Mouse (Mus musculus): ENCODE results near the gene Parp16. TPM values are rescaled to one million over a fixed set of nuclear protein-coding genes. Genes with fewer than 3 reads are reported as not detected.

Gene Parp16
- polyA plus RNA-seq, 1 experiment from 2014 or later = 4.2 TPM

- ATAC-seq (no peak), DNase-seq (ENCODE audit: low spot score) (no peak)
- Histone ChIP-seq H3K9me3 (replicated peaks; ENCODE audit: control insufficient read depth, low read length) (no peaks in the 10 kb centered on the region), H3K4me3 (ENCODE audit: low read depth, low read length) (no peak overlapping the region), H3K4me1 (ENCODE audit: control insufficient read depth, insufficient read depth, low read length) (no peaks in the 10 kb centered on the region), H3K9ac (ENCODE audit: low read length) (no peak overlapping the region), H3K27ac (ENCODE audit: low read depth, low read length) (no peak overlapping the region; the same call in 1 of the 2 replicates), H3K36me3 (ENCODE audit: control insufficient read depth, insufficient read depth, low read length) (no peaks in the 10 kb centered on the region), H3K27me3 (replicated peaks; ENCODE audit: control insufficient read depth, insufficient read depth, low read length) (no peaks in the 10 kb centered on the region), H3K4me2 (ENCODE audit: low read length) (no peak overlapping the region)
- 76% methylated on average over 8 of the region's 8 CpGs for WGBS
Measured at GRCm38 (mm10) chr9:65231284-65231683, 36.1 kb downstream of the Parp16 start.

- ATAC-seq = no peak
- 91% methylated on average over 9 of the region's 9 CpGs for WGBS
Measured at GRCm38 (mm10) chr9:65233243-65233985, 38.3 kb downstream of the Parp16 start.

GRCm38 (mm10) chr9:65234734-65235133 is 39.6 kb downstream of the Parp16 start:
- Histone ChIP-seq H3K27me3 (replicated peaks; ENCODE audit: control insufficient read depth, insufficient read depth, low read length) (no peaks in the 10 kb centered on the region), H3K4me1 (ENCODE audit: control insufficient read depth, insufficient read depth, low read length) (no peaks in the 10 kb centered on the region), H3K9ac (ENCODE audit: low read length) (no peak overlapping the region), H3K4me2 (ENCODE audit: low read length) (no peak overlapping the region), H3K27ac (ENCODE audit: low read depth, low read length) (no peak overlapping the region), H3K4me3 (ENCODE audit: low read depth, low read length) (no peak overlapping the region), H3K9me3 (replicated peaks; ENCODE audit: control insufficient read depth, low read length) (no peaks in the 10 kb centered on the region), H3K36me3 (ENCODE audit: control insufficient read depth, insufficient read depth, low read length) (no peaks in the 10 kb centered on the region)
- 86% methylated on average over 3 of the region's 3 CpGs for WGBS
- DNase-seq (ENCODE audit: low spot score) (no peak), ATAC-seq (no peak)

More at GRCm38 (mm10) chr9:65233243-65233985, 38.3 kb downstream of the Parp16 start:
- Histone ChIP-seq H3K4me1 (ENCODE audit: control insufficient read depth, insufficient read depth, low read length) (no peaks in the 10 kb centered on the region), H3K27me3 (replicated peaks; ENCODE audit: control insufficient read depth, insufficient read depth, low read length) (no peaks in the 10 kb centered on the region), H3K4me3 (ENCODE audit: low read depth, low read length) (no peak overlapping the region), H3K9ac (ENCODE audit: low read length) (no peak overlapping the region), H3K27ac (ENCODE audit: low read depth, low read length) (no peak overlapping the region), H3K9me3 (replicated peaks; ENCODE audit: control insufficient read depth, low read length) (no peaks in the 10 kb centered on the region), H3K4me2 (ENCODE audit: low read length) (no peak overlapping the region), H3K36me3 (ENCODE audit: control insufficient read depth, insufficient read depth, low read length) (no peaks in the 10 kb centered on the region)
- DNase-seq (ENCODE audit: low spot score) = no peak

- no peak for ATAC-seq
- H3K27ac ChIP-seq (ENCODE audit: low read depth, low read length) = no peak overlapping the region
- H3K4me2 ChIP-seq (ENCODE audit: low read length) = no peak overlapping the region
- no peak overlapping the region for H3K9ac ChIP-seq (ENCODE audit: low read length)
- 71% methylated on average over 1 of the region's 1 CpGs for WGBS
- no peak for DNase-seq (ENCODE audit: low spot score)
- no peaks in the 10 kb centered on the region for H3K36me3 ChIP-seq (ENCODE audit: control insufficient read depth, insufficient read depth, low read length)
- no peak overlapping the region for H3K4me3 ChIP-seq (ENCODE audit: low read depth, low read length)
- no peaks in the 10 kb centered on the region for H3K4me1 ChIP-seq (ENCODE audit: control insufficient read depth, insufficient read depth, low read length)
- no peaks in the 10 kb centered on the region for H3K27me3 ChIP-seq (replicated peaks; ENCODE audit: control insufficient read depth, insufficient read depth, low read length)
- H3K9me3 ChIP-seq (replicated peaks; ENCODE audit: control insufficient read depth, low read length) = no peaks in the 10 kb centered on the region
Measured at GRCm38 (mm10) chr9:65235601-65236000, 40.4 kb downstream of the Parp16 start.

GRCm38 (mm10) chr9:65237616-65238015 is 42.5 kb downstream of the Parp16 start:
- WGBS = 84% methylated on average over 11 of the region's 11 CpGs
- Histone ChIP-seq H3K4me3 (ENCODE audit: low read depth, low read length) (no peak overlapping the region), H3K36me3 (ENCODE audit: control insufficient read depth, insufficient read depth, low read length) (no peaks in the 10 kb centered on the region), H3K4me1 (ENCODE audit: control insufficient read depth, insufficient read depth, low read length) (no peaks in the 10 kb centered on the region), H3K27me3 (replicated peaks; ENCODE audit: control insufficient read depth, insufficient read depth, low read length) (no peaks in the 10 kb centered on the region), H3K9me3 (replicated peaks; ENCODE audit: control insufficient read depth, low read length) (no peaks in the 10 kb centered on the region), H3K27ac (ENCODE audit: low read depth, low read length) (no peak overlapping the region), H3K4me2 (ENCODE audit: low read length) (no peak overlapping the region), H3K9ac (ENCODE audit: low read length) (no peak overlapping the region)
- no peak for ATAC-seq
- DNase-seq (ENCODE audit: low spot score) = no peak

GRCm38 (mm10) chr9:65238191-65238760 is 43.1 kb downstream of the Parp16 start:
- H3K4me1 ChIP-seq (ENCODE audit: control insufficient read depth, insufficient read depth, low read length) = no peaks in the 10 kb centered on the region
- H3K27ac ChIP-seq (ENCODE audit: low read depth, low read length) = no peak overlapping the region
- H3K9me3 ChIP-seq (replicated peaks; ENCODE audit: control insufficient read depth, low read length) = no peaks in the 10 kb centered on the region
- no peak overlapping the region for H3K9ac ChIP-seq (ENCODE audit: low read length)
- ATAC-seq (no peak), DNase-seq (ENCODE audit: low spot score) (no peak)
- no peak overlapping the region for H3K4me2 ChIP-seq (ENCODE audit: low read length)
- H3K36me3 ChIP-seq (ENCODE audit: control insufficient read depth, insufficient read depth, low read length) = no peaks in the 10 kb centered on the region
- 64% methylated on average over 13 of the region's 13 CpGs for WGBS
- H3K4me3 ChIP-seq (ENCODE audit: low read depth, low read length) = no peak overlapping the region
- H3K27me3 ChIP-seq (replicated peaks; ENCODE audit: control insufficient read depth, insufficient read depth, low read length) = no peaks in the 10 kb centered on the region

- H3K27me3 ChIP-seq (replicated peaks; ENCODE audit: control insufficient read depth, insufficient read depth, low read length) = no peaks in the 10 kb centered on the region
- no peak for DNase-seq (ENCODE audit: low spot score)
- no peaks in the 10 kb centered on the region for H3K9me3 ChIP-seq (replicated peaks; ENCODE audit: control insufficient read depth, low read length)
- ATAC-seq = no peak
- H3K27ac ChIP-seq (ENCODE audit: low read depth, low read length) = no peak overlapping the region
- no peak overlapping the region for H3K4me3 ChIP-seq (ENCODE audit: low read depth, low read length)
- no peak overlapping the region for H3K4me2 ChIP-seq (ENCODE audit: low read length)
- WGBS = 94% methylated on average over 4 of the region's 4 CpGs
- H3K36me3 ChIP-seq (ENCODE audit: control insufficient read depth, insufficient read depth, low read length) = no peaks in the 10 kb centered on the region
- H3K4me1 ChIP-seq (ENCODE audit: control insufficient read depth, insufficient read depth, low read length) = no peaks in the 10 kb centered on the region
- H3K9ac ChIP-seq (ENCODE audit: low read length) = no peak overlapping the region
Measured at GRCm38 (mm10) chr9:65239176-65239575, 44.0 kb downstream of the Parp16 start.

GRCm38 (mm10) chr9:65239731-65240130 is 44.6 kb downstream of the Parp16 start:
- H3K4me2 ChIP-seq (ENCODE audit: low read length) = no peak overlapping the region
- no peaks in the 10 kb centered on the region for H3K36me3 ChIP-seq (ENCODE audit: control insufficient read depth, insufficient read depth, low read length)
- H3K4me1 ChIP-seq (ENCODE audit: control insufficient read depth, insufficient read depth, low read length) = no peaks in the 10 kb centered on the region
- H3K9ac ChIP-seq (ENCODE audit: low read length) = no peak overlapping the region
- WGBS = 91% methylated on average over 5 of the region's 5 CpGs
- no peak overlapping the region for H3K4me3 ChIP-seq (ENCODE audit: low read depth, low read length)
- H3K27ac ChIP-seq (ENCODE audit: low read depth, low read length) = no peak overlapping the region
- no peak for ATAC-seq
- no peaks in the 10 kb centered on the region for H3K9me3 ChIP-seq (replicated peaks; ENCODE audit: control insufficient read depth, low read length)
- DNase-seq (ENCODE audit: low spot score) = no peak
- H3K27me3 ChIP-seq (replicated peaks; ENCODE audit: control insufficient read depth, insufficient read depth, low read length) = no peaks in the 10 kb centered on the region

GRCm38 (mm10) chr9:65240587-65240986 is 45.4 kb downstream of the Parp16 start:
- DNase-seq (ENCODE audit: low spot score) (no peak), ATAC-seq (no peak)
- no peaks in the 10 kb centered on the region for H3K36me3 ChIP-seq (ENCODE audit: control insufficient read depth, insufficient read depth, low read length)
- H3K9ac ChIP-seq (ENCODE audit: low read length) = no peak overlapping the region
- no peak overlapping the region for H3K27ac ChIP-seq (ENCODE audit: low read depth, low read length)
- no peak overlapping the region for H3K4me3 ChIP-seq (ENCODE audit: low read depth, low read length)
- H3K4me1 ChIP-seq (ENCODE audit: control insufficient read depth, insufficient read depth, low read length) = no peaks in the 10 kb centered on the region
- 82% methylated on average over 3 of the region's 3 CpGs for WGBS
- H3K9me3 ChIP-seq (replicated peaks; ENCODE audit: control insufficient read depth, low read length) = no peaks in the 10 kb centered on the region
- H3K27me3 ChIP-seq (replicated peaks; ENCODE audit: control insufficient read depth, insufficient read depth, low read length) = no peaks in the 10 kb centered on the region
- no peak overlapping the region for H3K4me2 ChIP-seq (ENCODE audit: low read length)

All from forebrain, embryonic 14.5 days (tissue).